Mouse (Mus musculus): Measurements from ENCODE around the gene Lama4.

Lama4 gene

DNA sequence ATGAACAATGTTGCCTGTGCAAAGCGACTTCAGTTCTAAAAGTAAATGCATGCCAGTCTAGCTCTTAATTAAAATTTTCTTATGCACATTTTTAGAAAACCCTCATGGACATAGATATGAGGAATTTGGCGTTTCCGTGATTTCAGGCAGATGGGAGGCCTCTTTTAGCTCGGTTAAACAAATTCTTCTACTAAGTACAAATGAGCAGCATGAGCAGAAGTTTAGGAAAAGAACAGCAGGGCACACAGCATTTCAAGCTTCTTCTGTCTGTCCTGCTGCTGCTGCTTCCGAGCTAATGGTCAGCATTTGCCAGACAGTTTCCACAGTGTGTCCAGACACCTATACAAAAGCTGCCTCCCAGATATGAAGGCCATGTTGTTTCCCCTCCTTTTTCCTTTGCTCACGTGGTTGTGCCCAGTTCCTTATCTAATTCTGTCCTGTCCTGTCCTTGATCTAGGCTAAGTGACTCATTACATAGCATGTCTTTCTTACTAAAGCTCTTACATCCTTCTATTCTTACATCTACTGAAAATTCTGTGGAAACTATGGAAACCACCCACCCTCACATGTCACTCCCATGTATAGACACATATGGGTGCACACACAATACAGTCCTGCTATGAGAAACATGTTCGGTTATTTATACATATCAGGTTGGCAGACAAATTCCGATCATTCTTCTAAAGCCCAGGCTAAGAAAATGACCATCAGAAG is 84.4 kb downstream of the Lama4 start:
- DNase-seq (ENCODE audit: low read depth, low spot score): no peak

DNA sequence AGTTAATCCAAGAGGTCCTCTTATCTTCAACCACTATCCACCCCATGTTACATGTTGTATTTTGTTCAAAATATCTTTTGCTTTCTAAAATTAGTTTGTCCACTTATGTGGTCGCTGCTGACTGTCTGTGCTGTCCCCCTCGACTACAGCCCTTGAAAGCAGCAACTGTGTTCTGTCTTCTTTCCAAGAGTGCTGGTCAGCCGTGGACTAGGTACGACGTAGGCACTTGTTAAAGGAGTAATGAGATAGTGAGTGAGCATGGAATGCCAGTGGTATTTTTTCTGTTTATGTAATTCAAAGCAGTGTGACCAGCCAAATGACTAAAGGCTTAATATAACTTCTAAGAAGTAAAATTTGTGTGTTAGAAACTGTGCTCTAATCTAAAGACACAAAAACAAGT is 90.7 kb downstream of the Lama4 start:
- DNase-seq (ENCODE audit: low read depth, low spot score): no peak

DNA sequence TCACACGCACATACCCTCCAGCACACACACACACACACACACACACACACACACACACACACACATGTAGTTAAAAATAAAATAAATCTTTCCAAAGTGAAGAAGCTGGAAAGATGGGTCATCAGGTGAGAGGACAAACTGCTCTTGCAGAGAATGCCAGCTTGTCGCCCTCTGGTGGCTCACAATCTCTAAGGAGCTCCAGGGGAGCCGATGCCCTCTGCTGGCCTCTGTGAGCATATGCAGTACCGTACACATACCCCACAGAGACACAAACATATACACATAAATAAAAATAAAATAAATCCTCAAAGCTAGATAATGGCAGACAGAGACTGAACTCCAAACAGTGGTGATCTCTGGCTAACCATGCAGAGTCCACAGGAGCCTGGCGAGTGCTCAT is 99.4 kb downstream of the Lama4 start:
- DNase-seq (ENCODE audit: low read depth, low spot score): no peak

DNA sequence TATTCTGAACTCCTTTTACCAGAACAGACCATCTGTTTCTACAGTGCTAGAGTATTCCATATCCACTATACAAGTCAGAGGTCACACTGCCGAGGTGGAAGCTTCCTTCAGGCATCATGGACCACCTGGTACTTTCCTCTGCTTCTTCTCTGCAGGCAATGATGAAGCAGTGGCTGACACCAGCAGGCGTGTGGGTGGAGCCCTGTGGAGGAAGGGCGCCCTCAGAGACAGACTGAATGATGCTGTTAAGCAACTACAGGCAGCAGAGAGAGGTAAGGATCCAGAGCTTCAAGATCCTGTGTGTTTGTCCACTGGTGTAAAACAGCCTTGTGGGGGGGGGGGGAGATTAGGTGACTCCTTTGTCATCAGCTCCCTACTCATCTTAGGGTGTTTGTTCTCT is 100.1 kb downstream of the Lama4 start:
- DNase-seq (ENCODE audit: low read depth, low spot score): no peak

DNA sequence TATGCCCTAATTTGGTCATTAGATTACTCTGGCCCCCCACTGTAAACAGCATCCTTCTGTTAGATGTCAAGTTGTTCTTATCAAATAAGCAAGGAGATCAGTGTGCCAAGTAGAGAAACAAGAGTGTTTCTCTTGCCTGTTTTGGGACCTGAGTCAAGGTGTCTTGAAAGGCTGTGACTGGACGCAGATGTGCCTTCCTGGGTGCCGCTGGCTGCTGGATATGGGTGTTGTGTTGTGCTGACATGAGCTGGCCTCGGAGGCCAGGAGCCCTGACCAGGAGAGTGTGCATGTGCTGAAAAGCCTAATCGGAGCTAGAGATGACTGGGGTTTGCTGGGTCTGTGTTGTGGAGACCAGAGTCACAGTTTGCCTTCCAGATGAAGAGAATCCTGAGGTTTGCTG is 100.7 kb downstream of the Lama4 start:
- DNase-seq (ENCODE audit: low read depth, low spot score): no peak

DNA sequence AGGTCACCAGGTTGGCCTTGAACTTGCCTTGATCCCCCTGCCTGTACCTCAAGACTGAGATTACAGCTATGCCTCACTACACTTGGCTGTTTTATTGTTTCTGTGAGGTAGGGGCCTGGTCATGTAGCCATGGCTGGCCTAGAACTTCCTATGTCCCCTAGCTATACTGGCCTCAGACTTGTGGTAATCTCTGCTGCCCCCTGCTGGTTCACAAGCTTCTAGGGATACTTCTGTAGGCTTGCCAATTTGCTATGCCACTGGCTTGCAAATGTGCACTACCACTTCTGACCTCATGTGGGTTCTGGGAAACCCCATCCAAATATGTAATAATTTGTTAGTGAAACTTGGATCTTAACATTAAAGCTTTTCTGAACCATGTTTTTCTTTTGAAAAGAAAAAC is 101.6 kb downstream of the Lama4 start:
- no peak for DNase-seq (ENCODE audit: low read depth, low spot score)

DNA sequence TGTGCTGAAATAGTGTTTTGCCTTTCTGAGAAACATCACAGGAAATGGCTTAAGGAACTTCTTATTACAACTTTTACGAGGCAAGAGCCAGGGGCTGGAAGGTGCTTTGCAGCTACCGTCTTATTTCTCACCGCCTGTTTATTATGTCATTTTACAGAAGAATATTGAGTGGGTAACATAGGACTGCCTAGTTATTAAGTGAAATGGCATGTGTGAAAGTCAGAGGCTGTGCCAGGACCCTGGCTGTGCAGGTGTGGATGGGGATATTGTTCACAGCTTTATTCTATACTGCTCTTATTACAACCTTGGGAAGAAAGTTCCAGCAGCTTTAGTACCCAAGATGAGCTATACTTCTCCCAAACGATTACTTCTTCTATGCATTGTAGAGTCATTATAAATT is 106.7 kb downstream of the Lama4 start:
- DNase-seq (ENCODE audit: low read depth, low spot score): no peak

DNA sequence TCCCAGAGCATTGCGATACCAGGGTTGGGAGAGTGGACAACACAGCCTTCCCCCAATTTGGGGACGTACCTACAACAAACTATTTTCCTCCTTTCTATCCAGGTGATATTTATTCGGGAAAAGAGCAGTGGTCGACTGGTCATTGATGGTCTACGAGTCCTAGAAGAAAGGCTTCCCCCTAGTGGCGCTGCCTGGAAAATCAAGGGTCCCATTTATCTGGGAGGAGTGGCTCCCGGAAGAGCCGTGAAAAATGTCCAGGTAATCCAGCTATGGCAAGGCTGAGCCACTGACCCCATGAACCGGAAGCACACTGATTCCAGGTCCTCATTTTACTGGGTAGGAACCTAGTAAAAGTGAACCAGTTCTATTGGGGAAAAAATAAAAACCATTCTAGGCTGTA is 131.7 kb downstream of the Lama4 start:
- no peak for DNase-seq (ENCODE audit: low read depth, low spot score)

DNA sequence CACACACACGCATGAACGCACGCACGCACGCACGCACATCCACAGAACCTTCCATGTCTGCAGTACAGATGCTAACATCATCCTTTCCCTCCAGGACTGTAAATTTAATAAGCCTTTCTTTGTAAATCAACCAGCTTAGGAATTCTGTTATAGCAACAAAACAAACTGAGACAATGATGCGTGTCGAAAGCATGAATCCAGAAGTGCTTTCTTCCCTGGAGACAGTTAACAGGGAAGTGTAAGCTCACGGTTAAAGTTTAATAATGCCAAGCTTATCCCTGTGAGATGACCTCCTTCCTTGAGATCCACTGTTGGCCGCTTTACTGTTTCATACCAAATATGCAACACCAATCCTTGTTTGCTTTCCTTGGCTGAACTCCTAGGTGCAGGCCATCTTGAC is 133.4 kb downstream of the Lama4 start:
- no peak for DNase-seq (ENCODE audit: low read depth, low spot score)

DNA sequence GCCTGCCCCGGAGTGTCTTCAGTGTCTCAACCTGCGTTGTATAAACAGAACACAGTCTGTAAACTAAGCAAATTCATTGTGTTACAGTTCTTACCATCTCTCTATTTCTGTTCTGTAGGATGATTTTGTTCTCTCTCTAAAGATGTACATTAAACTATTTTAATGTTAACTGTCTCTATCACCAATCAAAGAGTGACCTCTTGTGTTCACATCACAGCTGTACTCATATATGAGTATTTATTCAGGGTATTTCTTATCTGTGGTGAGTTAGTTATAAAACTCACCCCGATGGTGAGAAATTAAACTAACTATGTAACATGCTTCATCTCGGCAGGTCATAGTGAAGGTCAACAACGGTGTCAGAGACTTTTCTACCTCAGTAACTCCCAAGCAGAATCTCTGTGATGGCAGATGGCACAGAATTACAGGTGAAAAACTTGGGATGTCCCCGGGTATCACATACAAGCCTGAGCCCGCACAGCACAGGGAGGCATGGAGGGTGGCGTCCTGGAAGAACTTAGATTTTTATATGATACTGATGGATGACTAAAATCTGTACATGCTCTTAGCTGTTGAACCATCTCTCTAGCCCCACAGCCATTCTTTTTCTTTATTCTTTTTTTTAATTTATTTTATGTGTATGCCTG is 139.6 kb downstream of the Lama4 start:
- DNase-seq (ENCODE audit: low read depth, low spot score): no peak

DNA sequence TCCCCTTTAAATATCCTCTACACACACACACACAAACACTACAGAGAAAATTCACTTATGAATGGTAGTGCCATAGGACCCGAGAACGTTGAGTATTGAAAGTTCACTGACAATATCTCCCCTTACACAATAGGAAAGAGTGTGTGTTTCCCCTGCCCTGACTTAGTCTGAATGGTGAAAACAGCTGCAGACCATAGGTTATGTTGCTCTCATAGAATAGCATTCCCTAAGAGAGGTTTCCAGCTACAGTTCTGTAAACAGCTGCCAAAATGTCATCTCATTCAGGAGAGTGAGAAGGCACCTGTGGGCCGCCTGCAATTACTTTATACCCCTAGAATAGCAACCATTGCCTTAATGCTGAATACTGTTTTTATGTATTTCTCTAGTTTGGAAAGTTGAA is 141.1 kb downstream of the Lama4 start:
- DNase-seq (ENCODE audit: low read depth, low spot score): no peak

DNA sequence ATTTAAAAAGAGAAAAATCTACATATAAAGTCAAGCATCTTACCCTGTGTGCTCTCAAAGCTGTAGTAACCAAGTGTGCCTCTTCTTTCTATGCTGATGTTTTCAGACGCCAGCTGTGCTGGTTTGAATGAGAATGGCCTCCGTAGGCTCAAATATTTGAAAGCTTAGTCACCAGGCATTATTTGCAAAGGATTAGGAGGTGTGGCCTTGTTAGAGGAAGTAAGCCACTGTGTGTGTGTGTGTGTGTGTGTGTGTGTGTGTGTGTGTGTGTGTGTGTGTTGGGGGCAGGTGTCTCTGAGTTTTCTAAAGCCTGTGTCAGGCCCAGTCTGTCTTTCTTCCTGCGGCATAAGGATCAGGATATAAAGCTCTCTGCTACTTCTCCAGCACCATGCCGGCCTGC is 141.6 kb downstream of the Lama4 start:
- DNase-seq (ENCODE audit: low read depth, low spot score): no peak

DNA sequence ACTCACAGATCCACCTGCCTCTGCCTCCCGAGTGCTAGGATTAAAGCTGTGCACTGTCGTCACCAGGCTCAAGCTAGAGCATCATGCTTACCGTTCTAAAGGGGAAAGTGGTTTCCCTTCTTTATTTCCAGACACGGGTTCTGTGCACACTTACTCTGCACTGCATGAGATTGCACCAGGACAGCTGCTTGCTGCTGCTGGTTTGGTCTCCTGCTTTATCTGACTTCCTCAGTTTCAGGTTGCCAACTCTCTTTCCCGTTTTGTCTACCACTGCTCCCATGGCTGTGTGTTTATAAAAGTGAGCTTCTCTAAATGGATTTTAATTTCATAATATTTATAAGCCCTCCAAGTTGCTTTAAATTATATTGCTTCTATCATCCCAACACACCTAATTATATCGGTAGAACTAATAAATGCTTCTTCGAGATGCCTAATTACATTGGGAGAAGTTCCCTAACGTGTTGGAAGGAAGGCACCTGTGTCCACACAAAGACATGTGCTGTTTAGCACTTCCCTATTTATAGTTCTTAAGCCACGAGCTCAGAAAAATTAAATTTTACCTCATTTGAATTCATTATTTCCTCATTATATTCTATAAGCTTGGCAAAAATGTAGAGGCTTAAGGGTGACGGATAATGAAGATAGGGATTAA is 143.6 kb downstream of the Lama4 start:
- DNase-seq (ENCODE audit: low read depth, low spot score): no peak

DNA sequence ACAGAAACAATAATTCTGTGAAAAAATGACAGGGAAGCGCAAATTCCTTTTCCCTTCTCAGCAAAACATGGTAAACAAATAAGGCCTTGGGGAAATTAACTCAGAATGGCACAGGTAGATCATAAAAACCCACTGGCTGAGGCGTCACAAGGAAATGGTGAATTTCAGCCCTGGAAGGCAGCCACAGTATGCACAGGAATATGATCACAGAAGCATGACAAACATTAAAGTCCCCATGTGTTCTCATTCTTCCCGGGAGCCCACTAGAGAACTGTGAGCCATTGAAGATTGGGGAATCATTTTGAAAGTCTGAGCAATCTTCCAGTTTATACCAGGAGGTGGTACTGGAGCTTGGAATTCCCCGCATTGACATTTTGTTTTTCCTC is 144.2 kb downstream of the Lama4 start:
- no peak for DNase-seq (ENCODE audit: low read depth, low spot score)

DNA sequence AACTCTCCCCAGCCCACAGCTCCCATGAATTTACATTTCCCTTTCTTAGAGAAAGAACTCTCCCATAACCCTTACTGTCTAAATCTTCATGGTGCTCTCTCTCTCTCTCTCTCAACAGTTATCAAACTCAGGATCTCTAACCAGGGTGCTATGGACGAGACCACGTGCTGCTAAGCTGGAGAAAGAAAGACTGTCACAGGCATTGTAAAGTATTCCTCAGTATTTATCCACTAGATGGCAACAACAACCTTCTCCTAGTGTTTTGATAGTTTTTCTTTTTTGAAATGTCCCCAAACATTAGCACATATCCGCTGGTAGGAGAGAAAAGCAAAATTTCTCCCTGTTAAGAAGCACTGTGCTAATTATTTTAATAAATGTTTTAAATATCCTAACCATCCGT is 156.1 kb downstream of the Lama4 start:
- no peak for DNase-seq (ENCODE audit: low read depth, low spot score)

DNA sequence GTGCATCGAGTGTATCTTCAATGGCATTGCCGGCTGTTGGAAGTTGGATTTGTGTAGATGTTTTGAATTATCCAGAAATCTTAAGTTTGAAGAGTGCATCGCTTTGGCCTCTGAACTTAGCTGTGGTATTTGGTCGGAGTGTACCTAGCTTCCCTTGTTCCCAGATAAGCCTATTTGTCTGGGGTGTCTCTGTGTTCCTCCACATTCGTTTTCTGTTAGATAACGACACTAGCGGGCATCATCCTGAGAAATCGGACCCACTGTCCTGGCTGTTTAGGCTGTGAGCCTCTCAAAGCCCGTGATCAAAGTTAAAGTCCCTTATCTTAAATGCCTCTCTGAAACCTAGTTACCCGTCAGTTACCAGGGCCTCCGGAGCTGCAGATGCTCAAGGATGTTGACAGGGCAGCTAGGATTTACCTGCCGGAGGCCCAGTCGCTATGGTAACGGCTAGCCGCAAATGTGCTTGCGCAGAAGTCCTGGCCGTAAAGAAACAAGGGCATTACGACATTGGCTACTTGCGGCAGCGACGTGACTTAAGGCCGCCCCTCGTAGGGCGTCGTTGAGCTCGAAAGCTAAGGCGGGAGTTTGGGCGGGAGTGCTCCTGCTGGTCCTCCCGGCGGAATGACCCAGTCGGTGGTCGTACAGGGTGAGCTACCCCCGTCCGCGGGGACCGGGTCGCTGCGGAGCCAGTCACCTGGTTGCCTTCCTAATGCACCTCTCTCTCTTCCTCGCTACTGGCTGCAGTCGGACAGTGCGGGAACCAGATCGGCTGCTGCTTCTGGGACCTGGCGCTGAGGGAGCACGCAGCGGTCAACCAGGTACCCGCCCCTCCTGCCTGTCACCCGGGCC is 168.4 kb downstream of the Lama4 start, which contains the start of the genes Fam229b and Tube1:
Gene Fam229b (minus strand): TSS at position 453 of the 849 bp plus-strand sequence.
Gene Tube1 (plus strand): TSS at position 515 of the 849 bp plus-strand sequence.
- DNase-seq (ENCODE audit: low read depth, low spot score): peak; percentile 90

DNA sequence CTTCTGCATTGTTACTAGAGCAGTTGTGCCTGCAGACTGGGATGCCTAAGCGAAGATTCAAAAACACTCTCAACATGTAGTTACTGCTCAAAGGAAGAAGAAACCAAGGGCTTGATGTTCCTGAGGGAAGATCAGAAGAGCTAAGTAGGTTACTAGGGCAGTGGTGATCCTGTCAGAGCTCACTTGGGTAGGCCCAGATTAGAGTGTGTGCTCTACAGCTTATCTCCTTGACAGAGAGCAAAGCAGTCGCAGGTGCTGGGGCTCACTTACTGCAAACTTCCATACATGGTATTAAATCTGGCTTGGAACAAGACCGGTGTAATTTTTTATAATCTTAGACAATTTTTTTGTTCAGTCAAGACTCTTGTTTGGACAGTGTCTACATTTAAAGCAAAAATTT is 172.5 kb downstream of the Lama4 start:
- DNase-seq (ENCODE audit: low read depth, low spot score): no peak

DNA sequence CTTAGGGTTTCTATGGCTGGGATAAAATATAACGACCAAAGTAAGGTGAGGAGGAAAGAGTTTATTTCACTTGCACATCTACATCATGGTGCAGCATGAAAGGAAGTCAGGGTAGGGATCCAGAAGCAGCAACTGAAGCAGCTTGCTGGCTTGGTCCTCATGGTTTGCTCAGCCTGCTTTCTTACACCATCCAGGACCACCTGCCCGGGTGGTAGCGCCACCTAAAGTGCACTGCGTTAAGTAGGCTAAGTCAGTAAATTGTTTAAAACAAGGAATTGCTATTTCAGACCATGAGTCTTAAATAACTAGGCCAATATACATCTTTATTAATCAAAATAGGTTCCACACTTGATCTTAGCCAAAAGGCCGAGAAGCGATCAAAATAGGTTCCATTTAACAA is 173.4 kb downstream of the Lama4 start:
- no peak for DNase-seq (ENCODE audit: low read depth, low spot score)

DNA sequence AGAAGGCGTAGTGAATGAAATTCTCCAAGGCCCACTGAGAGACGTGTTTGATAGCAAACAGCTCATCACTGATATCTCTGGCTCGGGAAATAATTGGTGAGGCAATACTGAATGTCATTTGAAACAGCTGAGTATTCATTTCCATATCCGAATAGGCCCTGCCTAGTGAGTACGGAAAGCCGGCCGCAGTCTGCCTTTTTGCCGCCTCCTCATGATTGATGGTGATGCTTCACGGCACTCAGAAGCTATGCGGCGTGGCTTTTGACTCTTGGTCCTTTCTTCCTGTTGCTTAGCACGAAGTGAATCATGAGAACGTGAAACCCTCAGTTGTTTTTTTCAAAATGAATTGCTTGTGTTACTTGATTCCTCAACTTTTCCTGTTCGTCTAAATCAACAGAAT is 175.5 kb downstream of the Lama4 start:
- no peak for DNase-seq (ENCODE audit: low read depth, low spot score)

DNA sequence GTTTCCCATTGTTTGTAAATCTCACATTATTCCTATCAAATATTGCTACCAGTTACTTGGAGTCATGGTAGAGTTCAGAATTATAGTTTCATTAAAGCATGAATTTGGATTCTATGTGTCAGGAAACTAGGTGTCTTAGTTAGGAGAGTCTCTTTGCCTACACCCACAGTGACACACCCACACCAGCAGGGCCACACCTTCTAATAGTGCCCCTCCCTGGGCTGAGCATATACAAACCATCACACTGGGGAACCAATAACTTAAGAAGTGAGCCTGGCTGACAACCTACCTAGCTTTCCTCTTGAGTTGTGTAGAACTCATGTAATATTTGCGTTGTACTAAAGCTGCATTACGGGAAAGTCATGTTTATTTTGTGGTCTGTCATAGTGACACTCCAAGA is 176.1 kb downstream of the Lama4 start:
- DNase-seq (ENCODE audit: low read depth, low spot score): no peak

DNA sequence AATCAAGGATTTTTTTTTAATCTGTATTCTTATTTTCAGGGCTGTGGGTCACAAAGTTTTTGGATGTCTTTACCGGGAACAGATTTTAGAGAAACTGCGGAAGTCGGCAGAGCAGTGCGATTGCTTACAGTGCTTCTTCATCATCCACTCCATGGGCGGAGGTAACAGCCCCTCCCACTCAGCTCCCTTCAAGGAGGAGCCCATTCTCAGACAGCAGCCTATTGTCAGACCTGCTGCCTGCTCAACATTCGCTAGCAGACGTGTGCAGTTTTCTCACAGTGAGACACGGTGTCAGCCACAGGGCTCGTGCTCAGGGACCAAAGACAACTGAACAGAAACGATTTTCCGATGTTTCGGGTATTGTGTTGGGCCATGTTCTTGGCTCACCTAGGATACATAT is 176.9 kb downstream of the Lama4 start:
- no peak for DNase-seq (ENCODE audit: low read depth, low spot score)

DNA sequence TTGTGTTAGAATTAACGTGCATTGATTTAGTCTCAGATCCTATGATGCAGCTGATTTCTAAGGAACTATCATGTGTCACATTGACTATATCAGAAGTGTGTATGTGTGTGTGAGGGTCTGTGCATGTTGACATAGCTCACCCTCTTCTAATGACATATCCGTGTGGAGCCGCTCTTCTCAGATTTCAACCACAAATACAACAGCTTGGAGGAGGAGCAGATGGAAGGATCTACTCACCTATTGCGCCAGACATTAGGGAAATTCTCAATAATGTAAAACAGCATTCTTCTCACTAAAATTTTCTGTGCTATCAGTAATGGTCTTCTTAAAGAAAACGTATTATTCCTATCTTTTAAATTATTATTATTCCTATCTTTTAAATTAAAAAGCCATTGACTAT is 191.4 kb downstream of the Lama4 start:
- no peak for DNase-seq (ENCODE audit: low read depth, low spot score)

All from brain, embryonic 18.5 days (tissue).